Mouse (Mus musculus) T-helper 2 cell (primary cell): ENCODE data around the gene Abhd10.

Experiments
- in situ Hi-C: fragments of 300-600 bp; cut with MboI, MseI; formaldehyde crosslinking; loops from one replicate; pipeline ENCODE4 v1.15.1; 2025; ENCODE audit warnings: high pct_unique_total_duplicates

Abhd10 gene

DNA sequence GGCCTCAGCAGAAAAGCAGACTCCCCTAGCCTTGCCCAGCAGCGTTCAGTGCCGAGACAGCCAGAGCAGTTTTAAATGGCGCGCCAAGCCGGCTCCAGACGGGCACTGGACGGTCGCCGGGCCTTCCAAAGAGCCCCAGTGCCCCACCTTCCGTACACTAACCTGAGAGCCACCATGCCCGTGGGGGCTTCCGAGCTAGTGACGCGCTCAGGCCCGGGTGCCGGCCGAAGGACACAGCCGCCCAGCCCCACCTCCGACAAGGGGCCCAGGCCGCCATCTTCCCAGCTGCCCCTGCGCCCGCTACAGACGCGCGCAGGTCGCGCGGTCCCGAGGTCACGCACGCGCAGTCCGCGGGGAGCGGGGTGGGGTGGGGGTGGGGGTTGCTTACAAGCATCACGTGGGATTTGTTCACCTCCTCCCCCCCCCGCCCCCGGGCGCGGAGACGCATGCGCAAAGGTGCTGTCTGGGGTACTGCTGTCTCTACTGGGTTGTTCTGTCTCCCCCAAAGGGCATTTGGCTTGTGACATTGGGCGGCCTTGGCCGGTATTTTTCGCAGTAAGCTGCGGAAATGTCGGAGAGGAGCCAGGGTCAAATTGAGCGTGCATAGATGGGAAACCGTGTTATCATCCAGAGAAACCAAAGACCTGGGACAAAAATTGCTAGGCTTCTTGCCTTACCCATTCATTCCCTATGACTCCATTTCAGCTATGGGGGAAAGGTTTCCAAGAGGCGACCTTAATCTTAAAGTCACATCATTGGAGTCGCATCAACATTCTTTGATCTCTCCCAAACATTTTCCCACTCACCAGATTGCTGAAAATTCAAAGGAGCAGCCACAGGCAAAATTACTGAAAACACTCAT is at the start of gene Abhd10:
TSS of gene Abhd10 (minus strand) at position 341 of the 862 bp plus-strand sequence.
- in situ Hi-C loops = loop anchor here (10.0 kb wide), 1 partner anchor 272 kb away; the partner anchor contains the start of gene Plcxd2

DNA sequence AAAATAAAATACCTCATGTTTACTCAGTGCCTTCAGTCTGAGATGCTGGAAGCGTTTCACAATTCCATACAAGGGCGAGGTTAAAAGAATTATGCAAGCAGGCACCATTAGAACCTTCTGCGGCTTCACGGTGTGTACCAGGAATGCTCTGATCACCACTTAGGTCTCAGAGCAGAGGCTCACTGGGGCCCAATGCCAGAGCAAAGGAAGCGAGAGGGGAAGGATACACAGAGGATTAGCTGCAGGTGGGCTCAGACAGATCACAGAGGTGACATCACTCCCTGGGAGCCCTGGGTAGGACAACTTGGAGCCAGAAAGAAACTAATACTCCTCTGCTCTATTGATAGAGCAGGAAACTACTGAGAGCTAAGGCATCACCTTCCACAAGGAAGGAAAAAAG is 48.5 kb upstream of the Abhd10 start:
- in situ Hi-C loops = no loop called here

DNA sequence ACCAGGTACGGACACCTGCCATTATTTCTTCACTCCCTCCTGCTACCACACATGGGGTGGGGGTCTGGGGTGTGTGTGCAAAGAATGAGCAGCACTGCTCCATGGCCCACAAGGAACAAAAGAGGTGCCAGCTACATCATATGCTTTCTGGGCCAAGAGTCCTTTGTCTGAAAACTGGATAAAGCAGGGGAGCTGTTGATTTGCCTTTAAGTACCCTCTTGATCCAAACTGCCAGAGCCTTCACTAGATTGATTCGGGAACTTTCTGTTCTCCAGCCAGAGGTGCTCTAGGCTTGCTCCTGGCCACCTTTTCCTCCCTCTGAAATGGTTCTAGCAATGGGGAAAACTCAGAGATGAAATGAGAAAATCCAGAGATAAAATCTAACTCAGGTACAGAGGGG is 46.6 kb upstream of the Abhd10 start:
- in situ Hi-C loops = no loop called here

DNA sequence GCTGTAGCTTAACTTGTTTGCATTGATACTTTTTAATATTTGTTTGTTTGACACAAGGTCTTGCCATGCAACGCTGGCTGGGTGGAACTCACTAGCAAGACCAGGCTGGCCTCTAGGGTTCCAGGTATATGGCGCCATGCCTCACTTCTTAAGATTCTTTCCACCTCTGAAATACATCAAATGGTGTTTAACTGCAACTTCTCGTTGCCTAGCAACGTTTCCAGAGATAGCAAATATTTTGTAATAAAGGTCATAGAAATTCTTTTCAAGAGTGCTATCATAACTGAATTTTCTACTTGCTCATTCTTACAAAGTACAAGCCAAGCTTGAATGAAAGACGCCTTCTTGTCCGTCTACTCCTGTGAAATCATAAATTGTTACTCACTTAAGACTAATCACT is 44.9 kb upstream of the Abhd10 start:
- in situ Hi-C loops = no loop called here

DNA sequence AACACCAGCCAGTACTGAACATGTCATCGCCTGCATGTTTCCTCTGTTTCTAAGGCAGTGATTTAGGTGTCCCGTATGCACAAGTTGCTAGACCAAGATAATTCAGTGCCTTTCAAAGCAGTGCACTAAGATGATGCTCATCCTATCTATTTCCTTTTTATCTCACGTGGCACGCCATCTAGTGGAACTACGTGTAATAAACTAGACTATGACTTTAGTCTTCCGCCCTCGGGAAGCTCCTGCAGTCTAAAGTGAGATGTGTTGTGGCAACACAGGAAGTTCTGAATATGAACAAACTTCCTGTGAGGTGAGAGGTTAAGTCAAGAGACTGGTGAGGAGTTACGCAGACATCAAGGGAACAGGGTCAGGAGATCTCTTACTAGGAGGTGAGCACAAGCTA is 43.9 kb upstream of the Abhd10 start:
- in situ Hi-C loops = no loop called here

DNA sequence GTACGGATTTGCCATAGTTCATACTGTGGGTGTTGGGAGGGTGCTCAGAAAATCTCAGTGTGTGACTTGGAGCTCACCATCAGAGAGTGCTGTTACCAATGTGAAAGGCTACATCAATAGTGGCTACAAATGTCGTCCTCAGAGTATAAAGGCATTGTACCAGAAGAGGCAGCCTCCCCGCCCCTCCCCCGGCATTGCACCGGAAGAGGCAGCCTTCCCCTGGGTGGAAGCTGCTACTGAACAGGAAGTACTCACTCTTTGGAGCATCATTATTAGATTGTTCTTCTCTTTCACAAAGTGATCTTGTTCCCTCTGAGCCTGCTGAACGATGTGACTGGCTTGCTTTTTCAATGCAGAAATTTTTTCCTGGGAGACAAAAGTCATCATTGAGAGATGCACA is 37.2 kb upstream of the Abhd10 start:
- in situ Hi-C loops = no loop called here

DNA sequence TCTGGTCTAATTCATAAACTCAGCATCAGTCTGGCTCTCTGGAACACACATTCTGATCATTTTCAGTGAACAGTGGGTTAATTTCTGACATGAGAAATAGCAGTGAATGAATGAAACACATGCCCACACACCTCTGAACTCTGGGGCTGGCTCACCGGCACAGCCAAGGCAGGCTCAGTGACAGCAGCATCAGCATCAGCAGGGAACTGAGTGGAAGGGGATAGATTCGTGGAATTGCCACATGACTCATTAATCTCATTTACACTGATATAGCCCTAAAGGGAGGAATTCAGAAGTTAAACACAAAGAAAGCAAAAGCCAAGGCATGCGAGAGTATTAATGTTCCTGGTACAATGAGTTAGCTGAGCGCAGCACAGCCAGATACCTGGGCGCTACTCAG is 32.1 kb upstream of the Abhd10 start:
- in situ Hi-C loops = loop anchor here (25.0 kb wide), 1 partner anchor 187 kb away; the partner anchor contains the start of gene Phldb2

DNA sequence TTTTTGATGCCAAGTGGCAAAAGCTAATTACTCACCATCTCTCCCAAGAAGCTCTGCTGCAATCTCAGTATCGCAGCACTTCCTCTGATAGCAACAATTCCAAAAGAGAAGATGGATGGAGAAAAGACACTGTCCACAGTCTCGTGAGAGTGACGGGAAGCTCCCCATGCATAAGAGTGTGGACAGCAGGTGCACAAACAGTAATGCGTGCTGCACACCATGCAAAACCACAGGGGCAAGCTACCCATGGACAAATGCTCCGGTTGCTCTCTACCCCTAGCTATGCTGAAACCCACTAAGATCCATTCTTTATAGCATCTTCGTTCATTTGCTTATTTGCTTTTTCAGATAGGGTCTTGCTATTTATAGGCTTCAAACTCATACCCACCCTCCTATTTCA is 28.2 kb upstream of the Abhd10 start:
- in situ Hi-C loops = loop anchor here (25.0 kb wide), 1 partner anchor 191 kb away; the partner anchor contains the start of gene Phldb2

DNA sequence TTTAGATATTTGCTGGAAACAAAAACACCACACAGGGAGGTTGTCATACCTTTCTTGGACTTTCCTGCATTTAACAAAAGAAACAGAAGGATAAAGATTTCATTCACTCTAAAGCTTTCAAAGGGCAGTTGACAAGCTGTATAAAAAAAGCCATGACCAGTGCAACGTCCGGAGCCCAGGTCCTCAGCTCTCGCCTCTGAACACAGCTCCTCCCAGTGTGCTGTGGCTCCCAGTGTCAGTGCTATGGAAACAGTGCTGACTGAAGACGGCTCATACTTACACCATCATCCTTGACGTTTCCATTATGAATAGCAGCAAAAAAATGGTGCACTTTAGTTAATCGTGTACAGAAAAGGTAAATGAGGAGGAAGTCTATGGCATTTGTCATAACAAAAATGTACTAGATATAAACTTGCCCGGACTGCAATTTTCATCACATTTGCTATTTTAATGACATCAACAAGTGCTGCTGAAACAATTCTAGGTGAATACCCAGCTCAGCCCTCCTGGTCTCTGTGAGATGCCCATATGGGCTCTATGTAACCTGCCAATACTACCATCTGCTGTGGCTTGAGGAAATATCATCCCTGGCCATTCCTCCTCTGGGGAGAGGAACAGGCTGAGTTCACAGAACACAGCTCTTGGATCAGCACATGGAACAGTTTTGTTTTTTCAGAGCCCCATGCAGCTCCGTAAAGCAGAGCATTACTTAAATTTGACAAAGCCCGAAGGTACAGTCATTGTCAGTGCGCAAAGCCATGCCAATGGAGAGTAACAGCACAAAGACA is 25.3 kb upstream of the Abhd10 start:
- in situ Hi-C loops = loop anchor here (25.0 kb wide), 1 partner anchor 194 kb away; the partner anchor contains the start of gene Phldb2

DNA sequence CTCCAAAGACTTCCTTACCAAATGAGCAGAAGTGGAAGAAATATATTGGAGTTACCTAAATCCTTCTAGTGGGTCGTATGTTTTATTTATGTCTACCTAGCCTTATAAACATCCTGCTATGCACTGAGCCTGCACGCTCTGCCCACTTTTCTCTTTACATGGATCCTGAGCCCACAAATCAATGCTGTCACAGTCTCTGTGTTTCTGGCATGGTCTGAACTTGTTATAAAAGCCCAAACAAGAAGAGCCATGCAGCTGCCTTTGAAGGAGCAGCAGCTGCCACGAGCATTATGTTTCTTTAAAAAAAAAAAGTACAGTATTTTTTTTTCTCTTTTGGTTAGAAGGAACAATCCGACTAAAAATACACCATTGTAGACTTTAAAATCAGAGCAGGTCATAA is 24.7 kb upstream of the Abhd10 start:
- in situ Hi-C loops = loop anchor here (25.0 kb wide), 1 partner anchor 195 kb away; the partner anchor contains the start of gene Phldb2

DNA sequence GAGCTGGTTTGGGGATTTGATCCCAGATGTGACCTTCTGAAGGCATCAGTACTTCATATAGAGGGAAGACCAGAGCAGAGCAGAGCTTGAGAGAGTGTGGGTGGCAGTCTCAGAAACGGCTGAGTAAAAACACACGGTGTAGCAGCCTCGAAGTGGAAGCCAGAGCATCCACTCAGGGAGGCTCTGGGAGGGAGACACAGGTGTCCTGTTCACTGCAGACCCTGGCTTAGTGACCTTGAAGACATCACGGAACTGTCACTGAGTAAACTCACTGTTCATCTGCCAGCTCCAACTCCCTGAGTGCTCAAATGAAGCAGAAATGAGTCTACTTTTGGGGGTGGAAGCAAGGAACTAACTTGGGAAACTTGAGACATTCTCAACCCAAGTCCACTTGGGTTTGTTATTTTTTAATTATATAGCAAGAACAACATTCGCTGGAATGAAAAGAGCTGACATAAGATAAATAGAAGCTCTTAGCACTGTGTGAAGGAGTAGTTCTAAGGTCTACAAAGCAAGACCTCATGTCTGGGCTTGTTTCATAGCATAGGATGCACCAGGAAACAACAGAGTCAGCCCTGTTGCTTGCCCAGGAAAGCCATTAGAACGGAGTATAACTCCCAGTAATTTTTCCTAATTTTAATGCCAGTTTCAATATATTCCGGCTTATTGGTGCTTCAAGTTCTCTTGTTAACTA is 23.2 kb upstream of the Abhd10 start:
- in situ Hi-C loops = loop anchor here (25.0 kb wide), 1 partner anchor 196 kb away; the partner anchor contains the start of gene Phldb2

DNA sequence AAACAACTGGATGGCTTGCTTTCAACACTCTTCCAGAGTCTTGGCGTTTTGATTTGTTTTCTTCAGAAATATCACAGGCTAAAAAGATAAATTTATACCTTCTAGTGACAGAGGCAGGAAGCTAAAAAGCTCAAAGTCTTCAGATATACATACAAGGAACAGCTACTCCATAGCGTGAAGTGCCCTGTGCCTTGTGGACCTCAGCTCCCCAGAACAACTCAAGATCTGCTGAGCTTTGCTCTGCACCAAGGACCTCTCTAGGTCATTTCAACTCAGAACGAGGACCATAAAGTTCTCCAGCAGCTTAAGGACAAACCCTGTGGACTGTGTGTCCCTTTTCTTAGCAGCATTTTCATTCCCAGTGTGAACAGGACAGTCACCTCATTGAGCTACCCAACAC is 22.3 kb upstream of the Abhd10 start:
- in situ Hi-C loops = loop anchor here (25.0 kb wide), 1 partner anchor 197 kb away; the partner anchor contains the start of gene Phldb2

DNA sequence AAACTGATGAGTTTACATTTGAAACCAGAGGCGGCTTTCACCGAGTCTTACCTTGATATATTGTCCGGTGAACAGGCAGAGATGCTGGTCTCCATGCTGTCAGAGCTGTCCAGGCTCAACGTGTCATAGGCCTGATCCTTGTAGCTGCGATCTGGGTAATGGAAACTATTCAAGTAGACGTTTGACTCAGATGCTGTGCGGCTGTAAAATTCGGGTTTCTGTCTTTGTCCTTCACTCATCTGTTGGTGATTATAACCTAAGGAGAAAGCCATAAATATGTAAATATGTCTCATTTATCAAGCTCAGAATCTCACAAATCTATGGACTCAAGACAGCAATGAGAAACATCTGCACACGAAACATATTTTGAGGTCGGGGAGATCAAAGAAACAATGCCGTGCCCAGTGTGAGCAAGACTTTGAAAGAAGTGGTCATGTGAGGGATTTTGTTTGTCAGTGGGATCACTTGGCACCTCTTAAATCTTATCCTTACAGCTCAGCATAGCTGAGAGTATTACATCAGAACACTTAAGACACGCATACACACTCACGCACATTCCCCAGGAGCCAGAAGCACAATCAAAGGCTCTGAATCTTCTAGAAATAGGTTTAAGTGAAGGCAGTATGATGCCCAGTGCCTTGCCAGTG is 20.2 kb upstream of the Abhd10 start:
- in situ Hi-C loops = loop anchor here (25.0 kb wide), 1 partner anchor 199 kb away; the partner anchor contains the start of gene Phldb2

DNA sequence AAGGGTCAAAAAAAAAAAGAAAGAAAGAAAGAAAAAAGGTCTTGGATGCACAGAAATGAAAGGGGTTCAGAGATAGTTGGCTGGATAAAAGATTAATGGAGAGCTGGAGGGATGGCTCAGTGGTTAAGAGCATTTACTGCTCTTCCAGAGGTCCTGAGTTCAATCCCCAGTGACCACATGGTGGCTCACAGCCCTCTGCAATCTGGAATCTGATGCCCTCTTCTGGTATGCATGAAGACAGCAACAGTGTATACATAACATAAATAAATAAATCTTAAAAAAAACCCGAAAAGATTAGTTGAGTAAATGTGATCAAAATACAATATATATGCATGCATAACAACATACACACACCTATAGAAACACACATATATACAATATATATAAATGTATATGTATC is 18.7 kb upstream of the Abhd10 start:
- in situ Hi-C loops = loop anchor here (25.0 kb wide), 1 partner anchor 201 kb away; the partner anchor contains the start of gene Phldb2

DNA sequence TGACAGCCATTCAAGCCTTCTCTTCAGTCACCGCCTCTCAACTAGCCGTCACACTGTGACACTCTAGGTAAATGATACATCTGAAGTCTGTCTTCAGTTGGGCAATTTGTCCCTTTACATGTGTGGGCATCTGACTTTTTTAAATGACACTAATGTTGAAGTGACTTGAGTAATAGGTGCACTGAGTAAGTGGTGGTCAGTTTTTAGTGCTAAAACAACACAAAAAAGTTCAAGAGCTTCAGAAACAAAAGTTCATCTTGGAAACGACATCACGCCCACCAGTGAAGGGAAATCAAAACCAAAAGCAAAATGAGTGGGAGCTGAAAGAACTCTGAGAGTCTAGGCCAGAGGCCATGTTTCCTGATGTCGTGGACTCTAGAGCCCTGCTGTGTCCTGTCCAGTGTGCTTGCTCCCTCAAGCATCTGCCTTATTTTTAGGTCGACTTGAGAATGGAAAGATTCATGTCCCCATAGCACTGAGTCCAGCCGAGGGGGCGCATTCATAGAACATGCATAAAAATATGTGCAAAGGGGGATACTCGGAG is 16.0 kb upstream of the Abhd10 start:
- in situ Hi-C loops = loop anchor here (25.0 kb wide), 1 partner anchor 204 kb away; the partner anchor contains the start of gene Phldb2

DNA sequence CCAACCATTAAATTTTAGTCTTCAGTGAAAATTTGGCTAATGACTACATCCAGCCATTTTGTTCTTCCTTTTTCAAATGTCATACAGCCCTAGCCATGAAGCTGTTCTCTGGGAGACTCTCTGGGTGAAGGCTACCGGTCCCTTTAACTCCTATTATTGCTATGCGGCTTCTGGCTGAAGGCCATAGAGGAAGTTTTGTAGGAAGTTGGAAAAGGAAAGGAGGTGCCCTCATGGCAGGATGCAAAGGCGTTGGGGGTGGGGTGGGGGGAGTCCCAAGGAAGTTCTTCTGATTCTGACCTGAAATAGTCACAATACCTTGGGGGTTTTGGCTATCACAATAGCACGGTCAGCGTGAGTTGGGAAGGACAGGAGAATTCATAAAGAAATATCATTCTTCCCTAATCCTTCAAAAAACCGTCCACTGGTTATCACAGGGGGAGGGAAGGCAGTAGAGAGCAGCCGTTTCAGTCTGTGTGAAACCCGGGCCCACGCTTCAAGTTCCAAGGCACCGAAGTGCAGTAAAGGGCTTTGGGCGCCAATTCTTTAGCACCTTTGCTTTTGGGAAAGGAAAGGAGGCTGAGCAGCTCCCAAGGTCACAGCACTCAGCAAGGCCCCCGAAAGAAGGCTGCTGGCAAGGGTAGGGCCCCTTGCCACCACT is 14.8 kb upstream of the Abhd10 start:
- in situ Hi-C loops = loop anchor here (25.0 kb wide), 1 partner anchor 205 kb away; the partner anchor contains the start of gene Phldb2

DNA sequence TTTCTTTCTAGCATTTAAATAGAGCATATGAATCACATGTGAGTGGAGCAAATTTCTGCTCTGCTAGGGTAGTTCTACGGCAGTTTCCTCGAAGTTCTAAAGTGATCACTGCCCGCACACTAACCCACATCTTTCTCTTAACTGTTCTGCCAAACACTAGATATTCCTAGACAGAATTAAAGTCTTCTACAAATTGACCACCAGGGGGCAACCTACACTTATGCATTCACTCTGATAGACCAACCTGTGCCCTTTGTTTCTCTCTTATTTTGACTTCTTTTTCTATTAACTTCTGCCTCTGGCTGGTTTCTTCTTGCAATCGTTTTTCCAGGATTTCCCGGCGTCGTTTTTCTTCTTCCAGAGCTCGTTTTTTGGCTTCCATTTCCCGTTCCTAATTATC is 14.1 kb upstream of the Abhd10 start:
- in situ Hi-C loops = loop anchor here (25.0 kb wide), 1 partner anchor 205 kb away; the partner anchor contains the start of gene Phldb2

DNA sequence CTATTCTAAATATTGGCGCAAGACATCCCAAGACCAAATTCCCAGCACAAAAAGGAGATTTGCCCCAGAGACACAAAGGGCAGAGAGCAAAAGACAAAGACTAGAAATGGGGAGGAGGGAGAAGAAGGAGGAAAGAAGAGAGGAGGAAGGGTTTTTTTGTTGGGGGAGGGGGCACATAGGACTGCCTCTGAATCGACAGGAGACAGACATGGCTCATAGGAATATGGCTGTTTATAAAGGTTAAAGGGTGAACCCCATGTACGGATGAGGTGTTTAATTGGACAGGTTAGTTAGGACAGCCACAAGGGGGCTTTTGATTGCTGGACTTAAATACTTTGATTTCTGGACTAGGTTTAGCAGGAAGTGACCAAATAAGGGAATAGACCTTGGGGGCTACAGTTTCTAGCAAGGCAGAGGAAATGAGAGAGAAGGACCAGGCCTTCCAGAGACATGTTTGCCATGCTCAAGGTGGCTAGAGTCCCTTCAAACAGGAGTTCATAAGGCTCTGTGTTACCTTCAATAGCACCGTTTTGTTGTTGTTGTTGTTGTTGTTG is 913 bp upstream of the Abhd10 start:
- in situ Hi-C loops = loop anchor here (10.0 kb wide), 1 partner anchor 271 kb away; the partner anchor contains the start of gene Plcxd2

DNA sequence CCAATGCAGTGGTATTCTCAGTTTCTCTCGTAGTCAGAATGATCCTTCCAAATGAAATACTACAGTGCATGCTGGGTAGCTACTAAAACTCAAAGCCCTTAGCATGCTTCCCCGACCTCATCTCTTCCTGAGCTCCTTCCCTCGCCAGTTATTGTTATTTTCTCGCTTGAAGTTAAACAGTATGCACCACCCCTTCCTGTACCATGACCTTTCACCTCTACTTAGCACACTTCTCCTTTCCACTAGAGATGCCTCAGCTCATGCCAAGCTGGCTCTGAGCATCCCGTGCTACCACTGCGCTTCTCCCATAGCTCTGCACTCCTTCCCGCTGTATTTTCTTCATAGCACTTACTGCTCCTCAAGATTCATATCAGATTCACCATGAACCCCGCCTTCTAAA is 4.9 kb downstream of the Abhd10 start:
- in situ Hi-C loops = no loop called here
